Mouse (Mus musculus) spleen, adult 2 months (tissue): ENCODE results near the gene Gata3. TPM values are rescaled to one million over a fixed set of nuclear protein-coding genes. Genes with fewer than 3 reads are reported as not detected.

ENCODE experiments used
- DNase-seq, 2 experiments: peaks; one replicate each; pipeline versions ENCODE4 v3.0.0 to v3.0.0-alpha.2; 2012 to 2021; ENCODE audit warnings: low spot score in 2 of 2, low read depth in 1 of 2
- H3K27ac ChIP-seq: fragments of 200-500 bp; 2 replicates; pipeline ENCODE4 v1.5.1; 2012; ENCODE audit warnings: low read length, inconsistent platforms; ENCODE audit not compliant: insufficient read depth
- H3K27me3 ChIP-seq: fragments of 200-500 bp; 2 replicates; pipeline ENCODE4 v1.6.1; 2012; ENCODE audit warnings: mild to moderate bottlenecking, moderate library complexity, low read length, inconsistent platforms; ENCODE audit not compliant: control insufficient read depth, insufficient read depth
- H3K36me3 ChIP-seq: fragments of 200-500 bp; 2 replicates; pipeline ENCODE4 v1.6.1; 2012; ENCODE audit warnings: mild to moderate bottlenecking, low read length, inconsistent platforms; ENCODE audit not compliant: control insufficient read depth, insufficient read depth
- H3K4me1 ChIP-seq: fragments of 200-500 bp; 2 replicates; pipeline ENCODE4 v1.6.1; 2011; ENCODE audit warnings: inconsistent platforms; ENCODE audit not compliant: control insufficient read depth, insufficient read depth, insufficient read length
- H3K4me3 ChIP-seq: fragments of 200-500 bp; 2 replicates; pipeline ENCODE4 v1.5.1; 2011; ENCODE audit warnings: mild to moderate bottlenecking, inconsistent platforms; ENCODE audit not compliant: insufficient read depth, insufficient read length; ENCODE audit errors: extremely low read depth
- CTCF ChIP-seq: fragments of 200-500 bp; IDR thresholded peaks from 2 replicates; pipeline ENCODE4 v1.5.1; 2011; ENCODE audit warnings: mild to moderate bottlenecking, inconsistent platforms; ENCODE audit not compliant: insufficient read depth, insufficient read length, insufficient replicate concordance; ENCODE audit errors: extremely low read depth
- POLR2A ChIP-seq: fragments of 200-500 bp; IDR thresholded peaks from 2 replicates; pipeline ENCODE4 v1.6.1; 2011; ENCODE audit warnings: low read depth, low read length, inconsistent platforms
- WGBS: fragments of 180-500 bp; shearing (Covaris S2); methylation state at CpG from one replicate; pipeline ENCODE4 v1.1.7; 2018; 5-methylcytosine and 5-hydroxymethylcytosine counted together
- polyA plus RNA-seq: library from polyadenylated mRNA; depleted of rRNA; stranded (reverse); fragments of >200 nt; gene quantifications from 2 replicates; pipeline ENCODE4 v1.2.3, GENCODE M21; 2012; rRNA removed

Gata3 gene
- polyA plus RNA-seq = 5.9 and 9.6 TPM in 2 replicates

DNA sequence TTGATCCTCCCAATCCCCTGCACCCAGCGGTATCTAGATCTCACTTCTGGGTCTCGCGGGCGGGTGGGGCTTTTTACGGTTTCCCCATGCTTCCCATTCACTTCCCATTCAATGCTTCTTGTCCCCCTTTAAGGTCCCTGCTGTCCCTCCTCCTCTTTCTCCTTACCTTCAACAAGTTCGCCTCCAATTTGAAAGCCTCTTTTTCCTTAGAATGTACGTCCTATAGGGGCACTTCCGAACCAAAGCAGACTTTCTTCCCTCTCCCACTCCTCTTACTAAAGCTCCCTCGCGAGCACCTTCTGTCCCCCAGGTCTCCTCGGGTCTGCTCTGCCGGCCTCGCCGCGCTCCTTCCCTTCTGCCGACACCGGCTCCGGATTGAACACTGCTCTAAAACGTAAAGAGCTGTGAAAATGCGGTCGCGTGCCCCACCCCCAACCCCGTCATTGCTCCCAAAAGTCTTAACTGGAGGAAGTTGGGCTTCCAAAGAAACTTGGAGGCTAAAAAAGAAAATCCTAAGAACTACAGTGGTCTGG is at the start of gene Gata3:
Gene Gata3 (minus strand): TSS at position 384 of the 533 bp plus-strand sequence.
- peak within 1 kb of the TSS; percentile 31; the same call in 1 of the 2 replicates for H3K4me3 ChIP-seq
- no peaks in the 10 kb centered on the region for H3K36me3 ChIP-seq
- peaks cover 12% of the 10 kb centered on the region; the same call in 1 of the 2 replicates for H3K4me1 ChIP-seq
- H3K27me3 ChIP-seq = peaks cover 31% of the 10 kb centered on the region
- DNase-seq = no peak
- 3% methylated on average over 23 of the region's 23 CpGs for WGBS
- no peak within 1 kb of the TSS for H3K27ac ChIP-seq
- TF ChIP-seq POLR2A (no peak), CTCF (no peak)

DNA sequence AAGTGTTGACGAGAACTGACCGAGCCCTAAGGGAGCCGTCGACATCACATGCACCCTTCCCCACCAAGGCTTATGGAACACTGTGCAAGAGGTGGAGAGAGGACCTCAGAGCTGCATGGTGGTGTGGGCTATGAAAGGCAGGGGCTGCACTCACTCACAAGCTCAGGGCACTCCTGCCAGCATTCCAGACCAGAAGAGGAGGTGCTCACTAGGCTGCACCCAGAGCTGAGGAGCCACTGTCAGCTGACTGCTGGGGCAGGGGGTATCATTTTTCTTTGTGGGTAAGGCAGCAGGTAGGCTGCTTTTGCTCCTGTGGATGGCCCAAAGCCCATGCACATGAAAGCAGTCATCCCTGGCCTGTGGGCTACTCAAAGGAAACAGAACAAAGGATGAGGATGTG is 49.4 kb upstream of the Gata3 start:
- Histone ChIP-seq H3K27ac (no peak overlapping the region), H3K4me3 (no peak overlapping the region), H3K36me3 (peaks cover 3% of the 10 kb centered on the region; the same call in 1 of the 2 replicates), H3K27me3 (no peaks in the 10 kb centered on the region), H3K4me1 (no peaks in the 10 kb centered on the region)
- 94% methylated on average over 4 of the region's 4 CpGs for WGBS
- DNase-seq = no peak
- TF ChIP-seq CTCF = no peak

DNA sequence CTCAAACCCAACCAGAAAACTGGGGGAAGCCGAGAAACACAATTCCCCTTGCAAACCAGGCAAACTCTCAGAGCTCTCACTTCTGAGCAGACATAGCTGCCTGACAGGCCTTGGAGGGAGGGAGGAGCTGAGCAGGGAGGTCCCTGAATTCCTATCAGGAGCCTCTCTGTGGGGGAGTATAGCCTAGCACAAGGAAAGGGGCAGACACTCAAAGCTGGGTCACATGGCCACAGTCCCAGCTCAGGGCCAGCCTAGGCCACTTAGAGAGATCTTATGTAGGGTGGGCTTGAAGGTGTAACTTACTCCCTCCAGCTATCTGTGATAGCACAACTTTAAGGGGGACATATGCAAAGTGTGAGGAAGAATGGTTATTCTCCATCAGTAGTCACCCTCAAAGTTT is 46.1 kb upstream of the Gata3 start:
- WGBS = 67% methylated on average over 1 of the region's 1 CpGs

GRCm38 (mm10) chr2:9926905-9927283 is 37.1 kb upstream of the Gata3 start:
- H3K27me3 ChIP-seq = no peaks in the 10 kb centered on the region
- TF ChIP-seq CTCF (no peak), POLR2A (no peak)
- 0 out of 2 replicates have a peak, but pooled peaks cover 1% of the 10 kb centered on the region for H3K36me3 ChIP-seq
- H3K27ac ChIP-seq = no peak overlapping the region
- H3K4me3 ChIP-seq = no peak overlapping the region
- 69% methylated on average over 4 of the region's 4 CpGs for WGBS
- DNase-seq = no peak
- H3K4me1 ChIP-seq = 0 out of 2 replicates have a peak, but pooled peaks cover 3% of the 10 kb centered on the region

More for the DNA sequence above, 46.1 kb upstream of the Gata3 start:
- no peak for TF ChIP-seq POLR2A
- H3K4me1 ChIP-seq = no peaks in the 10 kb centered on the region
- H3K27ac ChIP-seq = no peak overlapping the region
- no peaks in the 10 kb centered on the region for H3K27me3 ChIP-seq
- no peak for DNase-seq
- peaks cover 3% of the 10 kb centered on the region; the same call in 1 of the 2 replicates for H3K36me3 ChIP-seq
- no peak overlapping the region for H3K4me3 ChIP-seq

DNA sequence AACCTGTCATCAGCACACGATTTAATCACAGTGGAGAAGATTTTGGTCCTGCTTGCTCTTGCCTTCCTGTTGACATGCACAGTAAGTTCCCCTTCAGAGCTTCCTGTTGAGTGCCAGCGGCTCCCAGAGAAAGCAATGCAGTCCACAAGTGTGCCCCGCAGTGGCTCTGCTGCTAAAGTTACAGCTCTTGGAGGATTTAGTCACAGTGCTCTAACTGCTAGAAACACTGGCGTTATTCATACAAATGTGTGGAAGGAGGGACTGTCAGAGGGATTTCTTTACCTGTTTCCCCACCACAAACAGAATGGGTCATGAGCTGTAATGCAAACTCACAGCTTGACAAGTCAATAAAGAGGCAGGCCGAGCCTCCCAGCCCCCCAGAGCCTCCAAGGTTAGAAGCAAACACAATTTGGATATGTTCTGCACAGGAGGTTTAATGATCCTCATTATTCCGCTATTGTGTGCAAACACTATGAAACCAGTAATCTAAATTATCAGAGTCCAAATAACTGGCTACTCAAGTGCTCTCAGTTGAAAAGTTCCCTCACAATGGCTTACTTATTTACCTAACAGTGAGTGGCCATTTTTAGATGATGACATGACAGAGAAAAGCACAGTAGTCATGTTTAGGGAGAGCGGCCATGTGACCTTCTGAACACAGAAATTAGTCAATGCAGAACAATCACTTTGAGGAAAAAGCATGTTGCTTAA is 36.5 kb upstream of the Gata3 start:
- TF ChIP-seq CTCF (no peak), POLR2A (no peak)
- Histone ChIP-seq H3K4me1 (0 out of 2 replicates have a peak, but pooled peaks cover 3% of the 10 kb centered on the region), H3K27me3 (no peaks in the 10 kb centered on the region), H3K36me3 (0 out of 2 replicates have a peak, but pooled peaks cover 1% of the 10 kb centered on the region), H3K4me3 (no peak overlapping the region), H3K27ac (peak overlapping the region; percentile 28; the same call in 1 of the 2 replicates)
- 44% methylated on average over 7 of the region's 7 CpGs for WGBS
- no peak for DNase-seq

DNA sequence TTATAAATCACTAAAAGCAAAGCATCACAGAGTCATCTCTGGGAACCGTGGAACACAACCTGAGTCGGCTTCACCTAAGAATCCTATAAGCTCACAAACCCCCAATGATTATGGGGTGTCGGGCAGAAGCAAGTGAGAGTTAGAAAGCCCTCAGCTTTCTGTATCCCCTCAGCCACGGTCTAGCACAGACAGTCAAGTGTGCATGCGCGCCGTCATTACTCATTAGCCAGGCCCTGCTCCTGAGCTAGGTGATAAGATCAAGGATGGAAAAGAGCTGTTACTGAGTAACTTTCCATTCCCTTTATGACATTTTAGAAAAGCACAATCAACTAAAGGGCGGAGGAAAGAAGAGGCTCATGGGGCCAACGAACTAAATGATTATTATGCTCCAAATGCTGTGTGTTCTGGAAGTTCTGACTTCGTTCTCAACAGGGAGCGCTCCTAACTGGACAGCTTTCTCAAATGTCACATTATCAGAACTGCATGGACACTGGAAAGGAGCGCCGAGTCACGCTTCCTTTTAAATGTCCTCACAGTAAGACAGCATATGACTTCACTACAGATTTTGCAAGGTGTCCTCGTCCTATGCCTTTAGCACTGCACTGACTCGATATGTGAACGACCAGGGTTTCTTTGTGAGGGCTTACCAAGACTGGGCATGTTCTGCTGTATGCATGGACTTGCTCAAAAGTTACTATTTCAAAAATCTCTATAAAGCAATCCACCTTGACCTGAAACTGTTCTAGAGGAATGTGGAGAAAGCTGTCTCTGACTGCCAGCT is 29.0 kb upstream of the Gata3 start:
- no peak overlapping the region for H3K4me3 ChIP-seq
- peaks cover 13% of the 10 kb centered on the region for H3K36me3 ChIP-seq
- no peaks in the 10 kb centered on the region for H3K27me3 ChIP-seq
- no peaks in the 10 kb centered on the region for H3K4me1 ChIP-seq
- no peak overlapping the region for H3K27ac ChIP-seq
- TF ChIP-seq CTCF (no peak), POLR2A (no peak)
- 94% methylated on average over 17 of the region's 17 CpGs for WGBS
- DNase-seq = no peak
